Mouse (Mus musculus) hindbrain, embryonic 11.5 days (tissue): ENCODE results near the gene Dnajb1. TPM values are rescaled to one million over a fixed set of nuclear protein-coding genes. Genes with fewer than 3 reads are reported as not detected.
"Not testable (repeated sequence)": the region's sequence is repeated elsewhere in the genome, so short reads cannot be mapped to it uniquely, and the experiment has no call there.

Source experiments
- ATAC-seq: fragments of 200-750 bp; cut with Nextera tagmentation; 2 replicates; pipeline ENCODE4 v1.8.0; 2017; ENCODE audit warnings: mild to moderate bottlenecking, moderate TSS enrichment, moderate library complexity; ENCODE audit not compliant: low FRiP score
- DNase-seq: peaks from one replicate; pipeline ENCODE4 v3.0.0-alpha.2; 2015; ENCODE audit warnings: low spot score
- H3K27ac ChIP-seq: fragments of 300-500 bp; sonication (generic); 2 replicates; pipeline ENCODE4 v1.5.1; 2014; ENCODE audit warnings: mild to moderate bottlenecking, low read depth, low read length
- H3K27me3 ChIP-seq: fragments of 300-500 bp; sonication (generic); 2 replicates; pipeline ENCODE4 v1.6.1; 2014; ENCODE audit warnings: mild to moderate bottlenecking, low read length, moderate library complexity, mixed read lengths; ENCODE audit not compliant: control insufficient read depth, insufficient read depth
- H3K36me3 ChIP-seq: fragments of 300-500 bp; sonication (generic); 2 replicates; pipeline ENCODE4 v1.6.1; 2014; ENCODE audit warnings: mild to moderate bottlenecking, low read length, moderate library complexity, mixed read lengths; ENCODE audit not compliant: control insufficient read depth, insufficient read depth
- H3K4me1 ChIP-seq: fragments of 300-500 bp; sonication (generic); replicated peaks from 2 replicates; pipeline ENCODE4 v1.6.1; 2014; ENCODE audit warnings: low read length, mixed read lengths; ENCODE audit not compliant: control insufficient read depth, insufficient read depth
- H3K4me2 ChIP-seq: fragments of 300-500 bp; sonication (generic); replicated peaks from 2 replicates; pipeline ENCODE4 v1.6.1; 2014; ENCODE audit warnings: mild to moderate bottlenecking, low read depth, low read length
- H3K4me3 ChIP-seq: fragments of 300-500 bp; sonication (generic); 2 replicates; pipeline ENCODE4 v1.5.1; 2014; ENCODE audit warnings: low read depth, low read length
- H3K9ac ChIP-seq: fragments of 300-500 bp; sonication (generic); 2 replicates; pipeline ENCODE4 v1.6.1; 2014; ENCODE audit warnings: low read depth, low read length
- H3K9me3 ChIP-seq: fragments of 300-500 bp; sonication (generic); 2 replicates; pipeline ENCODE4 v1.6.1; 2016; ENCODE audit warnings: low read length; ENCODE audit not compliant: control insufficient read depth
- WGBS: fragments of 180-500 bp; shearing (Covaris S2); extraction: QIAGEN DNeasy Blood & Tissue Kit; methylation state at CpG from one replicate; pipeline ENCODE4 v1.1.7; 2014; 5-methylcytosine and 5-hydroxymethylcytosine counted together
- polyA plus RNA-seq: library from polyadenylated mRNA; unstranded; fragments of >200 nt; fragmentation: Nextera tagmentation; extraction: Ambion mirVana; gene quantifications from 2 replicates; pipeline ENCODE4 v1.2.1, GENCODE M21; 2014

The Dnajb1 gene
- polyA plus RNA-seq, 1 experiment from 2014 or later: 66.7 TPM

- WGBS: 93% methylated on average over 3 of the region's 3 CpGs
- Histone ChIP-seq H3K4me1 (0 out of 2 replicates have a peak, but pooled peaks cover 2% of the 10 kb centered on the region), H3K27ac (no peak overlapping the region), H3K9ac (no peak overlapping the region), H3K9me3 (no peaks in the 10 kb centered on the region), H3K36me3 (no peaks in the 10 kb centered on the region), H3K27me3 (no peaks in the 10 kb centered on the region), H3K4me2 (no peak overlapping the region), H3K4me3 (no peak overlapping the region)
- DNase-seq (no peak), ATAC-seq (no peak)
These were observed 22.7 kb upstream of the Dnajb1 start for GRCm38 (mm10) chr8:83585333-83585732.

GRCm38 (mm10) chr8:83587644-83588043, 20.3 kb upstream of the Dnajb1 start:
- Histone ChIP-seq H3K4me2 (no peak overlapping the region), H3K36me3 (no peaks in the 10 kb centered on the region), H3K4me1 (0 out of 2 replicates have a peak, but pooled peaks cover 2% of the 10 kb centered on the region), H3K9me3 (no peaks in the 10 kb centered on the region), H3K9ac (no peak overlapping the region), H3K27ac (no peak overlapping the region), H3K4me3 (no peak overlapping the region), H3K27me3 (no peaks in the 10 kb centered on the region)
- 87% methylated on average over 6 of the region's 6 CpGs for WGBS
- ATAC-seq (no peak), DNase-seq (no peak)

DNA sequence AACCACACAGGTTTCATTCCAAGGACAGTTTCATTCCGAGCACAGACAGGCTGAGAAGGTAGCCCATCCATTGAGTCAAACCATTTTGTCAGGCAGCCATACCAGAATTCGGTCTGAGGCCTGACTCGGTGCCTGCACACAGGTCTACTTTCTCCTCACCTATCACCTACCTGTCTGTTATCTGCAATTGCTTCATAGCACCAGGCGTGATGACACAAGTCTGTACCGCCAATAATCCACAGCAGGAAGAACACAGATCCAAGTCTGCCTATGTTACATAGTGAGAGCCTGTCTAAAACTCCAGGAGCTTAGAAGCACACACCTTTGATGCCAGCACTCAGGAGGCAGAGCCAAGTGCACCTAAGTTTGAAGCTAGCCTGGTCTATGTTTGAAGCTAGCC, 19.1 kb upstream of the Dnajb1 start:
- Histone ChIP-seq H3K36me3 (no peaks in the 10 kb centered on the region), H3K27ac (no peak overlapping the region), H3K27me3 (no peaks in the 10 kb centered on the region), H3K4me3 (no peak overlapping the region), H3K9ac (no peak overlapping the region), H3K4me2 (no peak overlapping the region), H3K4me1 (0 out of 2 replicates have a peak, but pooled peaks cover 2% of the 10 kb centered on the region), H3K9me3 (no peaks in the 10 kb centered on the region)
- no peak for DNase-seq
- 93% methylated on average over 5 of the region's 5 CpGs for WGBS
- no peak for ATAC-seq

DNA sequence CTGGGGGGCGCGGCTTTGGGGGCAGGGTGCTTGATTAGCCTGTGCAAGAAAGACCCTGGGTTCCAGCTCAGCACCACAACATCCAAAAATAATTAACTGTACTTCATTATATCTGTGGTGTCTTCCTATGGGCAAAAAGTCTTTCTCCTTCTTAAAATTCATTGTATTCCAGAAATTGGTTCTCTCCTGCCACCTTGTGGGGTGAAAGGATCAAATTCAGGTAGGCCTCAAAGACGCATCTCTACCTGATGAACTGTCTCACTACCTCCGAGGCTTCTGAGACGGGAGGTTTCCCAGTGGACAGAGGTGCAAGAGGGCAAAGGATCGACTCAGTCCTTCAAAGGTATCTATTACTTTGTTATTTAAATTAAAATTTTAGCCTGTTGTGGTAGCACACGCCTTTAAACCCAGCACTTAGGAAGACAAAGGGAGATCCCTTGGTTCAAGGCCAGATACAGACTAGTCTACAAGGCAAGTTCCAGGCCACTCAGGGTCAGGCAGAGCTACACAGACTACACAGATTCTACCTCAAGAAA, 17.4 kb upstream of the Dnajb1 start:
- Histone ChIP-seq H3K9me3 (no peaks in the 10 kb centered on the region), H3K27ac (no peak overlapping the region), H3K27me3 (no peaks in the 10 kb centered on the region), H3K4me3 (no peak overlapping the region), H3K4me2 (no peak overlapping the region), H3K9ac (no peak overlapping the region), H3K36me3 (no peaks in the 10 kb centered on the region), H3K4me1 (no peaks in the 10 kb centered on the region)
- 82% methylated on average over 7 of the region's 7 CpGs for WGBS
- ATAC-seq (no peak), DNase-seq (no peak)

- Histone ChIP-seq H3K27me3 (no peaks in the 10 kb centered on the region), H3K9ac (peak overlapping the region; percentile 29), H3K4me3 (peak overlapping the region; percentile 88), H3K4me2 (peak overlapping the region; percentile 79), H3K4me1 (no peaks in the 10 kb centered on the region), H3K9me3 (no peaks in the 10 kb centered on the region), H3K36me3 (no peaks in the 10 kb centered on the region), H3K27ac (no peak overlapping the region)
- ATAC-seq (no peak), DNase-seq (no peak)
- WGBS: 80% methylated on average over 3 of the region's 3 CpGs
These were observed 15.3 kb upstream of the Dnajb1 start for GRCm38 (mm10) chr8:83592682-83593081.

DNA sequence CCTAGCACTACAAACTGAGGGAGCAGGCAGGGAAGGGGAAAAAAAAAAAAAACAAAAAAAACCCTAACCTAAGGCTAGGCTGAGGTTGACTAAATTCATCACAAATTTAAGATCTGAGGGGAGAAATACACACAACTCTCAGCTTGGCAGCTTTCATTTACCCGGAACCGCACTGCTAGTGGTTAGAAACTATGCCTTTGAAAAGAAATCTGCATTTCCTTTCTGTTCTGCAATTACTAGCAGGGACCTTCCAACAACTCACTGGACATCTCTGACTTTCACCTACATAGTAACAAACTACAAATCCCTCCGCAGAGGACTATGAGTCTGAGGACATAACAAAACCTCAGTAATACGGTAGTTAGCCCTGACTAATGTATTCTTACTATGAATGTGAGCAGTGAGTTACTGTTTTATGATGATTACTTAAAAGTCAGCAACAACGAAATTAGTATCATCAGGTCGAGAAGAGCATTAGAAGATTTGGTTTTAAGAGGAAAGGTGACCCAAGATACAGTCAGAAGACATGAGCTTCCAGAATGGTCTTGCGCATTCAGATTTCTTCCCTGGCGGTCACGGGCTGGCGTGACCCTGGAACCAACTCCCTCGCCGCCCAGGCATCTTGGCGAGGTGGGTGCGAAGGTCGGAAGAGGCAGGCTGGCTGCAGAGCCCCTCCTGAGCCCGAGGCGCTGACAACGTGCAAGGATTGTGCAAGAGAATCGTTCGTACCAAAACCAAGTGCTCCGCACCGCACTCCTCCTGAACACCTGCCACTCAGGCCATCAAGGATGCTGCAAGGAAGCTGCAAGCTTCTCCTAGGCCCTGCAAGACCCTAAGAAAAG, 14.4 kb upstream of the Dnajb1 start:
- no peak for DNase-seq
- Histone ChIP-seq H3K36me3 (no peaks in the 10 kb centered on the region), H3K27me3 (no peaks in the 10 kb centered on the region), H3K9me3 (no peaks in the 10 kb centered on the region), H3K4me2 (peak overlapping the region; percentile 79), H3K4me1 (no peaks in the 10 kb centered on the region), H3K9ac (peak overlapping the region; percentile 79), H3K27ac (peak overlapping the region; percentile 84), H3K4me3 (peak overlapping the region; percentile 88)
- ATAC-seq: no peak
- 7% methylated on average over 22 of the region's 22 CpGs for WGBS

- Histone ChIP-seq H3K9ac (peak overlapping the region; percentile 79), H3K4me2 (peak overlapping the region; percentile 79), H3K4me1 (no peaks in the 10 kb centered on the region), H3K36me3 (no peaks in the 10 kb centered on the region), H3K9me3 (no peaks in the 10 kb centered on the region), H3K4me3 (peak overlapping the region; percentile 88), H3K27ac (peak overlapping the region; percentile 93), H3K27me3 (no peaks in the 10 kb centered on the region)
- peak; percentile 98 for DNase-seq
- under 1% methylated on average over 43 of the region's 43 CpGs for WGBS
- ATAC-seq: peak; percentile 99
These were observed 13.6 kb upstream of the Dnajb1 start for GRCm38 (mm10) chr8:83594167-83595049.

- Histone ChIP-seq H3K9ac (peak overlapping the region; percentile 71), H3K4me2 (peak overlapping the region; percentile 44), H3K27ac (peak overlapping the region; percentile 93), H3K4me3 (peak overlapping the region; percentile 88)
- H3K27me3 ChIP-seq, H3K9me3 ChIP-seq, H3K36me3 ChIP-seq, ATAC-seq, H3K4me1 ChIP-seq, DNase-seq: not testable (repeated sequence)
- 68% methylated on average over 3 of the region's 3 CpGs for WGBS
These were observed 13.0 kb upstream of the Dnajb1 start for GRCm38 (mm10) chr8:83595050-83595345.
